Mouse (Mus musculus) c-Kit-positive CD71-negative TER-119-negative erythroid progenitor cells, embryonic 14.5 days (primary cell): ENCODE results near the gene Gm29564.
"Not testable (repeated sequence)": the region's sequence is repeated elsewhere in the genome, so short reads cannot be mapped to it uniquely, and the experiment has no call there.

Source experiments
- DNase-seq: peaks from one replicate; pipeline ENCODE4 v3.0.0-alpha.2; 2013; ENCODE audit warnings: low read depth

Gm29564 gene

GRCm38 (mm10) chrY:78212693-78213092 is at the start of gene Gm29564:
TSS of gene Gm29564 (plus strand) at chrY:78212993.
- not testable (repeated sequence) for DNase-seq
